Comparison of ENCODE assay signal across 8 mouse cellular contexts in genomic region chr5:73647261-73647900, GRCm38 (mm10). TPM values are rescaled to one million over a fixed set of nuclear protein-coding genes. Genes with fewer than 3 reads are reported as not detected.
DNase-seq lines count a peak whose midpoint lies in the region; ATAC-seq lines count a peak whose summit lies in the region.

Sgcb (minus strand) TSS chr5:73647790.

- H3K36me3 ChIP-seq in intestine, embryonic 16.5 days (ENCODE audit: control insufficient read depth, insufficient read depth, low read length): no peaks in the 10 kb centered on the region
- H3K36me3 ChIP-seq in midbrain, embryonic 10.5 days: peaks cover 9% of the 10 kb centered on the region

- intact Hi-C loops in left cerebral cortex, postnatal 36 days (cut with DNase I): no loop called here

- peak; percentile 85 for ATAC-seq in intestine, embryonic 16.5 days

- H3K9ac ChIP-seq in intestine, embryonic 16.5 days (ENCODE audit: low read depth, low read length): peak within 1 kb of the TSS; percentile 83

- no peaks in the 10 kb centered on the region for H3K9me3 ChIP-seq in intestine, embryonic 16.5 days (ENCODE audit: control insufficient read depth, low read length)
- no peaks in the 10 kb centered on the region for H3K9me3 ChIP-seq in midbrain, embryonic 10.5 days (replicated peaks)

- peaks cover 21% of the 10 kb centered on the region for H3K4me1 ChIP-seq in intestine, embryonic 16.5 days (ENCODE audit: control insufficient read depth, insufficient read depth, low read length)
- H3K4me1 ChIP-seq in midbrain, embryonic 10.5 days: peaks cover 50% of the 10 kb centered on the region

- peak within 1 kb of the TSS; percentile 84 for H3K4me3 ChIP-seq in intestine, embryonic 16.5 days (ENCODE audit: low read length)
- peak within 1 kb of the TSS; percentile 89 for H3K4me3 ChIP-seq in midbrain, embryonic 10.5 days

- H3K27me3 ChIP-seq in intestine, embryonic 16.5 days (replicated peaks; ENCODE audit: control insufficient read depth, insufficient read depth, low read length): peaks cover 35% of the 10 kb centered on the region
- peaks cover 60% of the 10 kb centered on the region for H3K27me3 ChIP-seq in midbrain, embryonic 10.5 days (ENCODE audit: low read depth, poor library complexity, severe bottlenecking)

- peak within 1 kb of the TSS; percentile 93 for H3K4me2 ChIP-seq in intestine, embryonic 16.5 days (ENCODE audit: low read depth, low read length)

- H3K27ac ChIP-seq in intestine, embryonic 16.5 days (ENCODE audit: low read length): no peak within 1 kb of the TSS; the same call in 1 of the 2 replicates
- H3K27ac ChIP-seq in midbrain, embryonic 10.5 days (replicated peaks): peak within 1 kb of the TSS; percentile 93

- peak; percentile 87 to 91 for DNase-seq in adrenal gland, adult 18-20 months (ENCODE audit: low spot score in 2 of 2)
- peak; percentile 90 for DNase-seq in embryo, embryonic 11 days
- peak; percentile 77 to 88 for DNase-seq in gastrocnemius, postnatal 4 days (ENCODE audit: low spot score in 2 of 2)
- DNase-seq in left cerebral cortex, postnatal 36 days (ENCODE audit: low spot score in 2 of 2): peak; percentile 87 to 88
- peak; percentile 89 for DNase-seq in midbrain, embryonic 10.5 days (ENCODE audit: low spot score)
- DNase-seq in right cerebral cortex, postnatal 4 days: peak; percentile 76
- DNase-seq in yolk sac, embryonic 10.5 days (ENCODE audit: low spot score): peak; percentile 87

- WGBS in intestine, embryonic 16.5 days: under 1% methylated on average over 51 of the region's 62 CpGs
- WGBS in midbrain, embryonic 10.5 days: under 1% methylated on average over 62 of the region's 62 CpGs

RNA-seq across cellular contexts. Expression of gene Sgcb, which starts in this region (rescaled TPM):
- 10 to 100 TPM; 20.9 to 26.7 TPM for total RNA-seq in adrenal gland, adult 18-20 months (2021)
- 100 to 1,000 TPM; 107 to 109 TPM for total RNA-seq in gastrocnemius, postnatal 4 days (2021)
- polyA plus RNA-seq in intestine, embryonic 16.5 days (2015; fragmentation: Nextera tagmentation; extraction: Ambion mirVana): 16.5 and 16.6 TPM in 2 replicates
- total RNA-seq in left cerebral cortex, postnatal 36 days (2021): 10 to 100 TPM; 49.0 TPM
- polyA plus RNA-seq in midbrain, embryonic 10.5 days (2016; fragmentation: Nextera tagmentation; extraction: Ambion mirVana): 21.3 and 21.8 TPM in 2 replicates
